Mouse (Mus musculus) kidney, postnatal 36 days (tissue): ENCODE measurements at regions not wholly inside any gene's neighbourhood (a gene's known extent, or its start where the extent isn't known, plus 50 kb on each side); places are given as distances from the start of the nearest gene placed in this dataset.
A peak's percentile ranks its signal among the peaks of the same experiment; 100 is the strongest.
"Not testable (repeated sequence)": the region's sequence is repeated elsewhere in the genome, so short reads cannot be mapped to it uniquely, and the experiment has no call there.

Experiments
- DNase-seq, 2 experiments: peaks; one replicate each; pipeline ENCODE4 v3.0.0; 2021 to 2022; ENCODE audit warnings: mixed read lengths in 2 of 2

DNA sequence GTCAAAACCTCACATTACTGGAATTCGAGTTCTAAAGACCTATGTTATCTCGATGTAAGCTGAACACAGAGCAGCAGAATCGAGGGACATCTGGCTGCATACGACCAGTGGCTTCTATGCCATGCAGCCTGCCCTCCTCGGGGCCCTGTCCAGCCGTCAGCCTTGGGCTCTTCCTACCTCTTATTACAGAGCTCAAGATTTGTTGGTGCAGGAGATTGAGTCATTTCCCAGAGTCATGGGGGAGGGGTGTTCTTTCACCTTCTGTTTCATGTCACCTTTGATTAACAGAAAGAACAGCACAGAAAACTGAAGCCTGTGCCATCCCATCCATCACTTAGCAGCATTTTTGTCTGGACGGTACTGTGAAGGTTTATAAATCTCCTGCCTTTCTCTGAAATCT, 52.1 kb downstream of the Sst start:
- no peak for DNase-seq

DNA sequence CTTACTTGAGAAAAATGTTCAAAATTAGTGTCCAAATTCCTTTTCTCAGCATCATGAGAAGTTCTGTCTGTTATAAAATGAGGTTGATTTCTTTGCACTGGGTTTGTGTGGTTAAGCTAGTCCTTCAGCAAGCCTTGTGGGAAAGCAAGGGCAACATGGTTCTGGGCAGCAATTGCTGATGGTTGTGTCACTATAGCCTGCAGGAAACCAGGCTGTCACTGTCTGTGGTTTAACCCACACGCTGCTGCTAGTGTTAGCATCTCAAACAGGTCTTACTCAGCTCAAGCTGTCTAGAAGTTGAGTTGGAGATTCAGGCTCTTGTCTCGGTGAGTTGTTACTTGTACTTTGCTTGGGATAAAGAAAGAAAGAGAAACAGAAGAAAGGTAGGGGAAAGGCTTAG, 52.6 kb downstream of the Sst start:
- no peak for DNase-seq

DNA sequence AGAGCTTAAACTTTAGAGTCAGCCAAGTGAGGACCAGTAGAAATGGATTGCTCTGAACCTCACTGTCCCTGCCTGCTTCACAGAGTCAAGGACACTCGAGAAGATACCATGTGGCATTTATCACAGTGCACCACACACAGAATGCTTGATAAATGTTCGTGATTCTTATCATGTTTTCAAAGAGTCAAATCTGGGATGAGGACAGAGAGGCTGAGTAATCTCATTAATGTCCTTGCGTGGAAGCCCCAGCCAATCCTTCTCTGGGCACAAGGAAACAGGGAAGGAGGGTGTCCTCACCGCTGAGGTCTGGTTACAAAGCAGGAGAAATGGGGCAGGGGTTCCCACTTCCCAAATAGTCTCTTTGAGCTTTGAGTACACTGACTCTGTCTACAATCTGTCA, 55.8 kb downstream of the Sst start:
- no peak for DNase-seq

DNA sequence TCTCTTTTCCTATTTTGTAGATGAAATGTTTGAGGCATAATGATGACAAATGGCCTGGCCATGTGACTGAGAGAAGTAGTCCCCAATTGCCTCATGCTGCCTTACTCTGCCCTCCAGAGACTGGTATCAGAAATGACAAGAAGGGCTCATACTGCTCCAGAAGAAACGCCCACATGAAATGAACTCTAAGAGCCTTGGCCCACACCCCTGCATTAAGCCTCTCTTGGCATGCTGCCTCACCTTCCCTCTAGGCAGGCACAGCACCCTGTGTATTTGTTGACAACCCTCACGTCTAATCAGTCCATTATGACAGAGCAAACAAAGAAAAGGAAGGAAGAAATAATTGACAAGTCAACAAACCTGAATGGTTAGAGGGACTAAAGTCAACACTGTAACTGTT, 57.2 kb downstream of the Sst start:
- no peak for DNase-seq

DNA sequence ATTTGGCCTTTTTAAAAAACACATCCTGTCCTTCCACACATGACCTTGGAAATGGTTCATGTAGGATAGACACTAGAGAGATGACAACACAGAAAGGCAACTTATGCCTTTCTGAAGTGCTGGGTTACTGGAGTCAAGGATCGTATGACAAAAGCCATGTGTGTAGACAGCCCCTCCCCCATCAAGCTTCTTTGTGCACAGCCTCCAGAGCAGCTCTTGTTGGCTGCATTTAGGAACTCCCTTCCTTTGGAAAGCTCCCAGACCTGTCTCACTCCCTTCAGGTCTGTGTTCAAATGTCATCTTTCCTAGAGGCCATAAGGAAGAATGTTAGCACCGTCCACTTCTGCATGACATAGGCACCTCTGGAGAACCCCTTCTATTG, 57.7 kb downstream of the Sst start:
- no peak for DNase-seq

DNA sequence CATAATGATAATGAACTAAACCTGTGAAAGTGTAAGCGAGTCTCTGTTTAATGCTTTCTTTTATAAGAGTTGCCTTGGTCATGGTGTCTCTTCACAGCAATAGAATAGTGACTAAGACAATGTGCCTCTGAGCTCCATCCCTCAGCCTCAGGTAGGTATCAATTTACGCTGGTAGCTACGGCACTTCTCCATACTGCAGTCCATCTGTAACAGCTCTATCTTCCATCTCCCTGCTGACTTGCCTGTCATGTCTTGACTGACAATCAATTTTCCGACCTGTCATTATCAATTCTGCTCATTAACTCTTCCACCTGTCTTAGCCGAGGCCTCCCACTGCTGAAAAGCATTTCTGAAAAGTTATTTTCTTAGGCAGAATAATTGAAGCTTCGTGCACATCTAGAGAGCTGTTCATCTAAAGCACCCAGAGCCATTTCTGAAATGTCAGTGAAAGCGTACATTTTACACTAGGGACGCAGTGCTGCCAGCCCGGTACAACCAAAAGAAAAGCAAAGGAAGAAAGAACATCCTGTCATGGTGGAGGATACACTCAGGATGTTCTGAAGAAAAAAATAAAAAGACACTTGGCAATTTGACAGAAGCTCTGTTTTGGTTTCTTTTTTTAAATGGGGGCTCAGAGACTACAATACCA, 58.2 kb downstream of the Sst start:
- DNase-seq = no peak

DNA sequence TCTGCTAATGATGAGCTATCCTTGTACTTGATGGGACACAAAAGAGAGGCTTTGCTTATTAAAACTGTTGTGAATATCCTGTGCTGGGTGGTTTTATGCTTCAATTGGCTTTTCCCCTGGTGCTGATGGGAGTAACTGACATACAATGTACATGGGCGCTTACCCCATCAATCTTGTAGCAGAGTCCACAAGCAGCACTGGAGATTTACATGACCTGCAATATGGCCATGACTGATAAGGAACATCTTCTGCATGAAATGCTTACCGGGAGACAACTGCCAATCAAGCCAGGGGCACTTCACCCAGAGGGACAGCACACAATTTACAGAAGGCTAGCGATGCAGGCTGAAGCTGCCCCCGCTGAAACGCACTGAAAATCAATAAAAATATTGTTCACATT, 65.1 kb downstream of the Sst start:
- DNase-seq = no peak

DNA sequence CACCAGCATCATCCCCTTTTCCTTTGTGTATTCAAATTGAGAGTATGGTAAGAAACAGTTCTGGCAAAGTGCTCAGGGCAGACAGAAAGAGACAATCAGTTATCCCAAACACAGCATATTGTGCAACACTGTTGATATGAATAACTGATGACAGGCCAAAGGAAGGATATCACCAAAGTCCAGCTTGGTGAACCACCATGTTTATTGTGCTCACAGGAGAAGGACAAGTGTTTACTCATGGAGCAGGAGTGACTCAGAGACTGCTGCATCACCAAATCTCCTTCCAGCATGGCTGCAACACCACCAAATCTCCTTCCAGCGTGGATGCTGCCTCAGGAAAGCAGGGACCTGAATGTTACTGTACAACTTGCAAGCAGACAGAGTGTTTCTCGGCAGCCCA, 105.5 kb downstream of the Sst start:
- no peak for DNase-seq

DNA sequence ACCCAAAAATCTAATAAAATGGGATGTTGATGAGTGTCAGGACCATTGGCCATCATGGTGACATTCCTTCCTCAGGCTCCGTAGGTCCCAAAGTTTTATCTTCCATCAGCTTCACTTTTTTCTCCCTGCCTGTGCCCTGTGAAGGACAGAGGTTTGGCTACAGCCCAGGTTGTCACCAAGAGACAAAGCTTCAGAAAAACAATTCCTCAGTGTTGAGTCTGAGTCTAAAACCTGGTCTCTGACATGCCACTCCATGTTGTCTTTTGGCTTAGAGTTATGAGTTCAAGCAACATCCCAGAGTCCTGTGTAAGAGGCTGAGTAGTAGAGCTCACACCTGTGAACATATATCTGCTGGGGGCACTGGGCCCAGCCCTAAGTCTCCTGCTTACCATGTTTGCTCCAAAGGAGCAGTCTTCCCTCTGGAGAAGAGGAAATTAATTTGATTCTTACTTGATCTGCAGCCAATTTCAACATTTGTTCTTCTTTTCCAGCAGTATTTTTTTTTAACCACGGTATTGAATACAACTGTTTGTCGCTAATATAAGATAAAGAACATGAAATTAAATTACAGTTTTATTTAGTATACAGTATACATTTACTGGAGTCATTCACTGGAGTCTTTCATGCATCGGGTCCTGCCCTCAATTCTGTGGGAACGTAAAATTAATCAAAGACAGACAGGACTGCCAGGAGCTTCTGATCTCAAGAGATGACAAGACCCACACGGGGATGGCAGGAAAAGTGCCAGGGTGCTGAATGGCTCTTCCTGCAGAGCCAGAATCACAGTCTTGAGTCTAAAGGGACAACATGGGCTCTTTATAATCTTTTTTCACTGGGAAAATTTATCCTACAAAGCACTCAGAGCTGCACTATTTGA, 106.5 kb downstream of the Sst start:
- no peak for DNase-seq

DNA sequence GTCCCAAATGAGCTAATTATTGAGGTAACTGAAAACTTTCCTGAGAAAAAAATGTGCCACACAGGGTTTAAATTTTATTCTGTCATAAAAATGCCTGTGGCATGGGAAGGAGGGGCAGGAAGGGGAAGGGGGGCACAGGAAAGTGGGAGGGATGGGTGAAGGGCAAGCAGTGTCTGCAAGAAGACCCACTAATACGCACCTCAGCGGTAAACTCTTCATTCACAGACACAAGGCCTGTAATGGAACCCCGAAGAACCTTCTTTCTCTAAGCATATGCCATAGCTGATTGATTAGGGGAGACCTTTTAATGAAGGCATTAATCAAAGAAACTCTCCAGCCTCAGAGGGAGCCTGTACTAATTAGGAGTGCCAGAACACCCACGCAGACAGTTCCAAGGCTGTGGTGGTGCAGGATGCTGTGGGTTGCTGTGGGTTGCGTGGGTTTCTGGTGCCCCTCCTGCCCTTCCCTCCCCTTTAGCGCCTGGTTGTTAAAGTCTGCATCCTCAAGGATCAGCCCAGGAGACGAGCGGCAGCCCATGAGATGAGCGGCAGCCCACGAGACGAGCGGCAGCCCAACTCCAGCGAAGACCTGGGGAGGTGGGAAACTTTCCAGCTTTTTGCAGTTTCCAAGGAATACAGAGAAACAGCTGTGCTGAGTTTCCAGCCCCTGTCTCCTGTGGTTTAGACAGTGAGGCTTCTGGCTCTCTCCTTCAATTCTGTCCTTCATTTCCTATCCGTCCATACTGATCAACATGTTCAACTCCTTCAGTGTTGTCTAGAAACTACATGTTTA, 110.1 kb downstream of the Sst start:
- DNase-seq = no peak

DNA sequence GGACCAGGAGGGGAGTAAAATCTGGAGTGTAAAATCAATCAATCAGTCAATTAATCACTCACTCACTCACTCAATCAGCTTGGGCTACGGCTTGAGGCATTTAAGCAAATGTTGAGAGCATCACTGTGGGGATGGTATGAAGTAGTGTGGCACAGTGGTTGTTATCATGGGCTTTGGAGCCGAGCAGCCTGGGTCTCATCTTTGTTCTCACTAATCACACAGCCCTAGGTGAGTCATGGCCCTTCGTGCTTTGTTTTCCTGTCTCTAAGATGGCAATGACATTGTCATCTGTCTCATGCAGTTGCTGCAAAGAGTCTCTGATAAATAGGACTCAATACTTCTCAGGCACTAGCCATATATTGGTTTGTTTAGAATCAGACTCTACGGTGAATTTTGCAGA, 112.9 kb downstream of the Sst start:
- DNase-seq = no peak

DNA sequence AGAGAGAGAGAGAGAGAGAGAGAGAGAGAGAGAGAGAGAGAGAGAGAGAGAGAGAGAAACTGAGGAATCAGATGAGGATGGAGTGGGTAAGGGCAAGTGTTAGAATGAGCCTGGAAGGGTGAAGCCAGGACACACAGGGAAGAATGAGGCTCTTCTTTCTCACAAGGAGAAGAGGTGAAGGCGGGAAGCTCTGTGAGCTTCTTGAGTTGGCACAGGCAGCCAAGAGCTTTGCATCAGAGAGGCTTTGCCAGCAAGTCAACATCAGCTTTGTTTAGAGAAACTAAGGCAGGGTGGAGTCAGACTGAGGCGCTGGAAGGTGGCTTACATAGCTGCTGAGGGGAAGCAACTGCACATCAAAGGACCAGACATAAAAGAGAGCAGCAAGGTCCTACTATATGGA, 113.7 kb downstream of the Sst start:
- DNase-seq = no peak

DNA sequence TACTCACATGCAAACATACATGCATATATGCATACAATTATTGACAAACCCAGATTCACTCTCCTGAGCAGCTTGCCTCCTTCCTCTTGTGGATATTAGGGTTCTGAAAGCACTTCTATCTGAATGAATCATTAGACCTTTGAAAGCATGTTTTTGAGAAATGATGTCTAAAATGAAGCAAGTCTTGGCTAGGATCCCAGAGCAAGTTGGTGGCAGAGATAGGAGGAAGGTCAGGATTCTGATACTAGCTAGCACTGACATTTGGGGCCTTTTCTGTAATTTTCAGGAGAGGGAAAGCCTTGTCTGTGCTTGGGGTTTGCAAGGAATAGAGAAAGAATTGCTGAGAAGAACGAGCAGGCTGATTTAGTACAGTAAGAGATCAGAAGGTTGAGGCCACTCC, 114.3 kb downstream of the Sst start:
- no peak for DNase-seq

DNA sequence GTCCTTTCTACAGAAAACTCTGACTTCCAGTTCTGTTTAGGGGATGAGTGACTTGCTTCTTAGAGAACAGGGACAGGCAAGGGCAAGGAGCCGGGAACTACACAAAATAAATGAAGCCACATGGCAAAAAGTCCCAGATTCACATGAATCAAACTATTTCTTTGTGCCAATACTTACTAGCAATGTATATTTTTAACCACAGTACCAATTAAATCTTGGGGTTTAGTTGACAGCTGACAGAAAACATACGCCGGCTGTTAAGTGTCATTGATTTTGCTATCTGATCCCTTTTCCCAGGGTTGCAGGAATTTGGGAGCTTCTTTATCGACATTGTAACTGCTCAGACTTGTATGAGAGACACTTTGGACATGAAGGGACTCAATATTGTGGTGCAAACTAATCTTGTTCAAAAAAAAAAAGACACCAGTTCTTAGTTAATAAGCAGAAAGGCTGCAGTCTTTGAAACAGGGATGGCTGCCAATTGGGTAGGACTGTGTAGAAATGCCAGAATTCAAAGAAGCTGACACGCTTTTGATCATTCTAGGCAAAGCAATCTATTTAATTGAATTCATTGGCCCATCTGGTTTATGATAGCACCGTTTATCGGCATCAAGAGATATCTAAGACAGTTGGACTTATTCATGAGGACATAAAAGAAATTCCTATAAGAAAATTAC, 132.5 kb downstream of the Sst start:
- no peak for DNase-seq

DNA sequence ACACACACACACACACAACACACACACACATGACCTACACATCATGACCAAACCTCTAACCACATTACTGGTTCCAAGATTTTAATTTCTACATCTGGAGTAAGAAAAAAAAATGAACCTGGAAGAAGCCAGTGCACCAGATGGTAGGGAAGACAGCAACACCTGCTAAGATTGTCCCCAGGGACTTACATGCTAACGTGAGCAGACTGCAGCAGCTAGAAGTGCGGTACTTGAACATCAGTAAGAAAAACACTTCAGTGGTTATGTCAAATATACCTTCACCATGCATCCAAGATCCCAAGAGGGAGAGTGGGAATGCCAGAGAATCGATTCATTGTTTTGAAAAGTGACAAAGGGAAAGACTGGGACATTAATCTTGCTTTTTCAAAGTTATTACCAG, 153.7 kb downstream of the Sst start:
- DNase-seq = no peak

DNA sequence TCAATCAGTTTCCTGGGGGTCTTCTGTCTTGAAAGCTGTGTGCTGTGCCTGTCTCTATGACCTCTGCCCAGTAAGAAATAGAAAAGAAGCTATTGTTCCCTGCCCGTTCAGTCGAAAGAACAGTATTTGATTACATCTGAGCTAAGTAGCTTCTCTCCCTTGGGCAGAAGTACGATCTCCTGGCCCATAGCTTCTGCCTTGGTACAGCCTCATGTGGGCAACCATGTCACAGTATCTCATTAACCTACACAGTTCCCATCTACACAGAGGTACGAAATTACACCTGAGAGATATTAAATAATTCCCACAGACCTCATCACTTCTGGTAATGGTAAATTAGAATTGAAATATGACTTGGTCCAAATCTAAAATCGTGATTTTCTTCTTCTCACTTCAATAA, 155.0 kb downstream of the Sst start:
- DNase-seq = no peak

DNA sequence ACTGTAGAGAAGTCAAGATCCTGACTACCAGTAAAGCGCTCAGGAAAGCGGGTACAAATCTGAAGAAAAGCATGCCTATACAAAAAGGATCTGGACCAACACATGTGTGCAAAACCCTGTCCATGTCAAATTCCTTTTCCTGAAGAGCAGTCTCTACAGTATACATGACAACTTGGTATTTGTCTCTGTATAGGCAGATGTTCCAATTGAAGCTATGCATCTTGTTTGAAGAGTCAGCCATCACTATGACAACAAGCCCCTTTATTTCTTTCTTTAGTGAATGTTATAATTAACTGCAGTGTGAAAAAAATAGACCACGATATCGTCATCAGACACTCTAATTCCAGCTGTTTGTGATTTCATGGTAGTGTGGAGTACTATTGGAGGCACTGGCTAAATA, 164.2 kb downstream of the Sst start:
- no peak for DNase-seq

DNA sequence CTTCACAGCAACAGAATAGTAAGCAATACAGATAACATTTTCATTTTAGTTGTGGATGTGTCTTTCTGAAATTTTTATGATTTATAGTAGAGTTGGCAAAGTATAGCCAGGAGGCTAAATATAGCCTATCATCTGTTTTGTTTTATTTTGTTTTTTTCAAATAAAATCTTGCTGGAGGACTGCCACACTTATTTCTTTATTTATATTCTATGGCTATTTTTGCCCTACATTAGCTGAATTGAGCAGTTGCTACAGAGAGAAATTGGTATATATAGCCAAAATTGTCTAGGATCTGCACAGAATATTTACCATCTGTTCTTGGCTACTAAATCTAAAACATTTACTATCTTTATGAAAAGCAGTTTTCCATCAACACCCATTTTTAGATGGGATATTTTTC, 169.0 kb downstream of the Sst start:
- DNase-seq = no peak

DNA sequence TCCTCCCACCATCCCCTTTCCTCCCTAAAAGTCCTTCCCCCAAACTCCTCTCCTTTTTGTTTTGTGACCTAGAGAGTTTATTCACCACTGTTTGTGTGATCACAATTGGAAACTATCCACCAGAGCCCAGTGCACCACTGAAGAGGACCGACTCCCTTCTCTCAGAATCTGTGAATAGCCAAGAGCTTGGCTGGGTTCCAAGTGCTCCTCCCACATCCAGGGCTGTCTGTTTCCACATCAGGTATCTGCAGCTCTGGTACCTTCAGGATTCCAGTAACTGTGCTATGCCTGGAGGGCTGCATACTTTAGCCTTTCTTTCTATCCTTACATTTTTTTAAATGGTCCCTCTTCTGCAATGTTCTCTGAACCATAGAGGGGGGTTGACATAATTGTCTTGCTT, 180.5 kb upstream of the Masp1 start:
- peak in 1 of 2 experiments; percentile 4 for DNase-seq

DNA sequence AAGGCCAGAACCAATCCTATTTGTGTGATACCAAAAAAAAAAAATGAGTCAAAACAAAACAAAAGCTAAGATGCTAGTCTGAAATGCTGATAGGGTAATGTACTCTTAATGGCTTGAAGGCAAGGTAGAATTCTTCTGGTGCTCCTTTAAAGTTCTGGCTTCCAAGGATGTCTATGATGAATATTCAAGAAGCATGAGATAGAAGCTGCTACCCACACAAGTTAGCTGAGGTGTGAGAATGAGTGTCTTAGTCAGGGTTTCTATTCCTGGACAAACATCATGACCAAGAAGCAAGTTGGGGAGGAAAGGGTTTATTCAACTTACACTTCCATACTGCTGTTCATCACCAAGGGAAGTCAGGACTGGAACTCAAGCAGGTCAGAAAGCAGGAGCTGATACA, 173.6 kb upstream of the Masp1 start:
- not testable (repeated sequence) for DNase-seq

DNA sequence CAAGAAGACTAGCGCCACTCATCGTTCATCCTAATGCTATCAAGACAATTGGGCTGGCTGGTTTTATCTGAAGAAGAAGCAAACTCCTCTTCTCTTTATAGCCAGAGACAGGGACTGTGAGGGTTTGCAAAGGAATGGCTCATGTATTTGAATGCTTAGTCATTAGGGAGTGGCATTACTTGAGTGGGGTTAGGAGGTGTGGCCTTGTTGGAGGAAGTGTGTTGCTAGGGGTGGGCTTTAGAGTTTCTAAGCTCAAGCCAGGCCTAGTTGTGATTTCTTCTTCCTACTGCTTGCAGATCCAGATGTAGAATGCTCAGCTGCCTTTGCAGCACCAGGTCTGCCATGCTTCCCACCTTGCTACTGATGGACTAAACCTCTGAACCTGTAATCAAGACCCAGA, 169.4 kb upstream of the Masp1 start:
- no peak for DNase-seq

DNA sequence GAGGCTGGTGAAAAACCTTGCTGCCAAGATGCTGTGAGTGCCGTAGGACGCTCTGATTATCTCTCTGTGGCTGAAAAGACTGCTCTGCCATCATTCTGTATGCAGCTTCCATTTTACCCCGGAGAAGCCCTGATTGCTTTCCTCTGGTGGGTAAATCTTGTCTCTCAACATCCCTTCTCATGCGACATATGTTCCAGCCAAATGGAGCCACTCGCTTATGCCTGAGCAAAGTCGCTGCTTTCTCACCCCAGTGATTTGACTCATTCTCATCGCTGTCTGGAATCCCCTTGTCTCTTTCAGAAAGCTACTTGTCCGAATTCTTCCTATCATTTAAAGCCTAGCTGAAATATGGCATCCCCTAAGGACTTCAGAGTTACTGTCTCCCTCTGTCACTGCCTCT, 166.2 kb upstream of the Masp1 start:
- no peak for DNase-seq

DNA sequence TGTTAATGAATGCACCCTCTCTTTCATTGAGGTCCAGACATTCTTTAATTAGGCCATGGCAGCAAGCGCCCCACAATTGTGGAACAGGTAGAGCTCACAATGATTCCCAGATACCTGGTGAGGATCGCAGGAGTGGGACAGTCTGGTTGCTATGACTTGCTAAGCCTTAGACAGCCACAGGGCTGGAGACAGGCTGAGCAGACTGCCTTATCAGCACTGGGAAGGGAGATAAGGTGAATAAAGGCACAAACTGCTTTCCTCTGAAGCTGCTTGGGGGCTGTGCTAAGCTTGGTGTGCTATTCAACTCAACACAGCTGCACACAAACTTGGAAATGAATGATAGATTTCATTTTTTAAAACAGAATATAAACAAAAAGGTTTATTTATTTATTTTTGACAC, 159.8 kb upstream of the Masp1 start:
- DNase-seq = no peak
